Mouse (Mus musculus) small intestine, adult 2 months (tissue): ENCODE data around the gene Pde4d.

Experiments
- CTCF ChIP-seq: fragments of 200-500 bp; IDR thresholded peaks from 2 replicates; pipeline ENCODE4 v1.5.1; 2012; ENCODE audit warnings: low read depth, mild to moderate bottlenecking, control low read depth, inconsistent platforms, low read length, moderate library complexity, mixed read lengths; ENCODE audit not compliant: insufficient replicate concordance, insufficient read length; ENCODE audit errors: extremely low read depth
- POLR2A ChIP-seq: fragments of 200-500 bp; IDR thresholded peaks from 2 replicates; pipeline ENCODE4 v1.6.1; 2012; ENCODE audit warnings: low read depth, mild to moderate bottlenecking, control low read depth, inconsistent platforms, low read length, moderate library complexity

GRCm38 (mm10) chr13:109714581-109714980 lies 1264.8 kb downstream of the Pde4d start:
- TF ChIP-seq CTCF (no peak), POLR2A (no peak)
